Mouse (Mus musculus): ENCODE measurements around the gene Mfsd14a.
"Not testable (repeated sequence)": the region's sequence is repeated elsewhere in the genome, so short reads cannot be mapped to it uniquely, and the experiment has no call there.

Gene Mfsd14a

DNA sequence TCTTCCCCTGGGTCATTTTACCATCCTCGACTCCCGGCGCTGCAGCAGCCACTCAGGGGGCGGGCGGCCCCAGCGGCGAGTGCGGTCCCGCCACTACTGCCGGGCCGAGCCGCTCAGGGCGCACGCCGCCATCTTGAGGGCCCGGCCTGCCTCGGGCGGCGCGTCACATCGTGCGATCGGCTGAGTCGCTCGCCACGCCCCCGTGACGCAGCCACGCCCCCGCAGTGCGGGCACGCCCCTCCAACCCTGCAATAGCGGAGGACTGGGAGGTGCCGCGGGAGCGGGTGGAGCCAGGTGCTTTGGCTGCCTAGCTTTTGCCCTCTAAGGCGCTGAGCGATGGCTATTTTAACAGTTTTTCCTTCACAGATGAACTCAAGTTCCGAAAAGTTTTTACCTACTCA lies at the start of gene Mfsd14a:
TSS of gene Mfsd14a (minus strand) at position 215 of the 401 bp plus-strand sequence.
- peak; percentile 100 for DNase-seq (ENCODE audit: low spot score in 2 of 2)

DNA sequence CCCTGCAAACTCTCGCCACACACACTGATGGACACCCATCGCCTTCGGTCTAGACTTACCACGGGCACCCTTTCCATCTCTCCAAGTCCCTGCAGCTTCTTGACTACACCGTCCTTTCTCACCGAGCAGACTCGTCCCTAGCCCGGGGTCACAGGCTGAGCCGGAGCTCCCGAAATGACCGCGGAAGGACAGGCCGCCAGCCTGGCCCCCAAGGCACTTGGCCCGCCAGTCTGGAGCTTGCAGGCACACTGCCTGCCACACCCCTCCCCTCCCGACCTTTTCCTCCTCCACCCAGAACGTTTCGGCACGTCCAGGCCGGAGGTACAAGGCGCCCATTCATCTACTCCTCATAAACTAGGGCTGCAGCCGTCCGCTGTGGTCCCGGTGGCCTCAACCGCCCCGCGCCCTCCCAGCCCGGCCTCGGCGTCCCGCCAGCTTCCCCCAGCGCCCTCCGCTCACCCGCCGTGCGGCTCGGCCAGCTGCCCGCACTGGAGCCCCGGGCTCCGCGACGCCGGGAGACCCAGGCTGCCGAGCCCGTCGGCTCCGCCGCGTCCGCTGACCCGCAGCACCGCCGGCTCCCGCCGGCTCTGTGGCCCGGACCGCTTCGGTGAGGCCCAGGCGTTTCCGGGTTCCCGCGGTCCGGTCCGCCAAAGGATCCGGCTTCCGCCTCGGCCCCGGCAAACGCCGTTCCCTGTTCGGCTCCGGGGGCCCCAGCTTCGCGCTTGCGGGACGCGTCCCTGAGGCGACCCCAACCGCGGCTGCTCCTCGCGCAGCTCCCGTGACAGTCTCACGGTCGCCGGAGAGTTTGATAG lies 49.4 kb upstream of the Mfsd14a start:
- peak; percentile 79 to 93 for DNase-seq (ENCODE audit: low spot score in 2 of 2)

DNA sequence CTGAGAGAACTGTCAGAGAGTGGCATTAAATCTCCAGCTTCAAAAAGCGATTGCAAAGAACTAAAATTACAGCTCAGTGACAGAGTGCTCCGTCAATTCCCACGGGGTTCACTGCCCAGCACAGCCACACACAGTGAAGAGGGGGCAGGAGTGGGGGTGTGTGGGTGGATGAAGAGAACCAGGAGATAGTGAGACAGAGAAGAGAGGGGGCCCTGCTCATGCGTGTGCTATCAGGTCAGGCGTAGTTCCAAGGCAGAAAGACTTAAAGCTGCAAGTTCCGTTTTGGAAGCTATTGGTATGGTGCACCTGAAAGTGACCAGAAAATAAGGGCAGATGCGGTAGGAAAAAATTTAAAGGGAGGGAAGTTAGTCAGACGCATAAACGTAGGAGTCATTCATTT lies 48.5 kb upstream of the Mfsd14a start:
- DNase-seq (ENCODE audit: low spot score in 2 of 2) = no peak

DNA sequence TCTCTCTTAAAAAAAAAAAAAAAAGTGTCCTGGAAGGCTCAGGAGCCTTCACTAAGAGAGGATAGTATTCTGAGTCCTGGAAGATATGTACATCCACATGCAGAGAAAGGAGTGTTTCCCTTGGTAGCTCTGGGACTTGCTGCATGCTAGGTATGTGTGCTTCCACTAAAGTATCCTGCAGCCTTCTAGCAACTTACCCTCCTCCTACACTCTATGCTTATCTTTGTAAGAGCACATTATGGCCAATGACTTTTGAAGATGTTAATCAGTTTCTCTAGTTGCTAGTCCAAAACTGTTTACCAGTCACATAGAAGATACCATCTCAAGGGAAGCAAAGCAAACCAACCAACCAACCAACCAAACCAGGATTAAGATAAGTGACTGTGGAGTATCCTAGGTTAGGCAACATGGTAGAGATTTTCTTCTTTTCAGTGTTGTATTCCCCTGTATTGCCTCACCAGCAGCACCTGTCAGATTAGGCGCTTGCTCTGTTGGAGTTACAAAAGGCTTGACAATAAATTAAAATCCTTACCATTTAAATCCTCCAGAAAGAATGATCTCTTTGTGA lies 43.2 kb upstream of the Mfsd14a start:
- no peak for DNase-seq (ENCODE audit: low spot score in 2 of 2)

DNA sequence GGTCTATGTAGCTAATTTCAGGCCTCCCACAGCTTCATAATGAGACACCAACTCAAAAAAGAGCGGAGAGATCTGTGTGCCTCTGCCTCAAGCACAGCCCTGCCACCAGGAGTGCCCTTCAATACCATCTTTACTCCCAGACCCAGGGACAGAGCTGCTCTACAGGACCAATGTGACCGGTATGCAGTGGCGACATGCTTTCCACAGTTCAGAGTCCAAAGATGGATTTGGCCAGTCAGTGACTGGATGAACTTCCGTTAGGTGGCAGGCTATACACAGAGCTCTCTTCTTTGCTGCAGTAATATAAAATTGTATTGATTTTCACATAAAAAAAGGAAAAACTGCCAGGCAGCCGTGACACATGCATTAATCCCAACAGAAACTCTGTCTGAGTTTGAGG lies 41.4 kb upstream of the Mfsd14a start:
- DNase-seq (ENCODE audit: low spot score in 2 of 2) = no peak

DNA sequence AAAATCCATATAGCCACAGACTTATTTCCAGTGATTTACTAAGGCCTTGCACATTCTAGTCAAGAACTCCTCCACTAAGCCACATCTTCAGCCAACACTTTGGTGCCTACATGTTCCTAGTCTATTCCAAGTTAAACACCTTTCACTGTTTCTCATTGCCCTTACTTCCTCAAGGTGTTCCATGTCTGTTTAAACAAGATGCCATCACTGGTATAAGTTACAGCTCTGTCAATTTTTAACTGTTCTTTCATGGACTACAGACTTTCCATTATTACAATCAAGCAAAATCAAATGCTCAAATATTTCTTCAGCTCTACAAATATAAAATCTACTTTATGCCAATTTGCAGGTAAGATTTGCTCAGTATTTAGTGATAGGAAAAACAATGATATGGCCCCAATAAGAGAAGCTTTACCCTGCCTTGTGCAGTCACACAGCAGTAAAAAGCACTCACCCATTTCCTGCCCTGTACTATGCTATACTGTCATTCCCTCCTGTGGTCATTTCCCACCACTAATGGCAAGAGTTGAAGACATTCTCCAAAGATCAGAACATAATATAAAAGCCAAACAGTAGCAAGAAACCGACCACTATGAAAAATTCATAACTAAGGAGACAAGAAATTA lies 40.3 kb upstream of the Mfsd14a start:
- no peak for DNase-seq (ENCODE audit: low spot score in 2 of 2)

DNA sequence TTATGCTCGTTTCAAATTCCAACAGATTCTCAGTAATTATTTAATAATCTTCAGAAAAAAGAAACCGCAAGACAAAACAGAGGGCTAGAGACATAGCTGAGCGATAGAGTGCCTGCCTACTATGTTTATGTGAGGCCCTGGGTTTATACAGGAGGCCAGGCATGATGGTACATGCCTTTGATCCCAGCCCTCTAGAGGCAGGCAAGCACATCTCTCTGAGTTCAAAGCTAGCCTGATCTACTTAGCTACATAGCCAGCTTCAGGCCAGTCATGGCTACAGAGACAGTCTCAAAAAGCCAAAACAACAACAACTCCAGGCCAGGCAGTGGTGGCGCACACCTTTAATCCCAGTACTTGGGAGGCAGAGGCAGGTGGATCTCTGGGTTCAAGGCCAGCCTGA lies 39.1 kb upstream of the Mfsd14a start:
- no peak for DNase-seq (ENCODE audit: low spot score in 2 of 2)

DNA sequence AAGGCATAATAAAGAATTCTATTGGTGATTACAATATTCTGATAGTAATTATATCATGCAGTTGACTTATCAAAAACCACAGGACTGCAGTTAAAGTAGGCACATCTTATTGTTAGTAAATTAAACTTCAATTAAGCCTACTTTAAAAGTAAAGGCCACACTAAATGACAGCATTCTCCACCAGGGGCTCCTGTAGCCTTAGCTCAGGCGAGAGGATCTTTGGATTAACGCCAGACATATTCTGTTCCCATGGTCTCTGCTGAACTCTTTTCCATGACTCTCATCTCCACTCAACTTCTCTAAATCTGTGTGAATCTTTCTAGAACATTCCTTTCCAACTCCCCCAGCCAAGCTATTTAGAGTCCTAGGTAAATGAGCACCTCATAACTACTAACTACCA lies 36.3 kb upstream of the Mfsd14a start:
- no peak for DNase-seq (ENCODE audit: low spot score in 2 of 2)

DNA sequence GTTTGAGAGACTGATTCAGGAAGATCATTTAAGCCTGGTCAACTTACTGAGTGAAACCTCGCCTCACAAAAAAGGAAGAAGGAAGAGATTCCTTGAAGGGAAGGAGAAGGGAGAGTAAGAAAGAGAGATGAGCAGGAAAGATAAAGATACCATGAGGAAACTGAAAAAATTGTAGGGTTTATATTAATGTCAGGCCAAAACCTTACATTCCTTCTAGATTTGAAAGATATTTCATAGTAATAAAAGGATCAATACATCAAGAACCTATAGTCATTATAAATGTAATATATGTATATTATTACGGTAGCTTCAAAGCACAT lies 33.1 kb upstream of the Mfsd14a start:
- no peak for DNase-seq (ENCODE audit: low spot score in 2 of 2)

DNA sequence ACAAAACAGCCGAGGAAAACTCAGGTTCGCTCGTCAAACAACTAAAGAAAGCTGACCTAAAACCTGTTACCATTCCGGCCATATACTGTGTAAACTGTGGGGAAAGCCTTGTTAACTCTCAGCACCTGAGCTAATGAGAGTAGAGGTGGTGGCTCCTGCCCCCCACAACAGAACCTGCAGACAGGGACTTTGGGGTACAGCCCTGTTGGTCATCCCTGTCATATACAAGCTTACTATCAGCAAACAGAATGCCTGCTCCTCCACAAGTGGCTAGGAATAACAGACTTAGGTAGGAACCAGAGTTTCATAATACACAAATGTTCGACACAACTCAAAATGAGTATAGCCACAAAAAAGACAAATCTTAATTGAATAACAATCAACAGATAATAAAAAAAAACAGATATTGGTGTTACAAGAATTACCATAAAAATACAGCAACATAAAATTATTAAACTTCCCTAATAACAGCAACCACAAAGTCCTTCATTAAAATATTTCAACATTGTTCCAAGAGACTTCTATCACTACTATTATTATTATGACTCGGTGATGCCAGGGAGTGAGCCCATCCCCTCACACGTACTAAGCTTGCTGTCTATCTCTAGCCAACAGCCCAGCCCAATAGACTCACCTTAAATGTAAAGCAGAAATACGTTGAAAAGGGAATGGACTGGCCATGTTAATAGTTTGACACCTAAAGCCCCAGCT lies 32.6 kb upstream of the Mfsd14a start:
- no peak for DNase-seq (ENCODE audit: low spot score in 2 of 2)

DNA sequence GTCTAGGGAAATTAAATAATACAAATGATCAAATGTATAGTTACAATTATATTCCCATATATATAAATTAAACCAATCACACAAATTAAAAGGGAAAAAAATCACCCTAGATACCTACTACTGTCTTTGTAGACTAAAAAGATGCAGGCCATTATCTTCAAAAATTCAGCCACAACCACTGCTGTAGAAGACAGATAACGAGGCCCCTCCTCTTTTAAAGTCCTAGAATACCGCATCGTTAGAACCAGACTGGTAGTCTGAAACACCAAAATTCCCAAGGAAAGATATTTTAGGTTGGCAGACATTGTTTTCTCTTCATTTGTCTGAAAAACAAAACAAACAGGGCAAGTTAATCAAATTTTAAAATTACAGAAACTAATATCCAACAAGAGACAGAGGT lies 31.8 kb upstream of the Mfsd14a start:
- peak in 1 of 2 experiments; percentile 28 for DNase-seq (ENCODE audit: low spot score in 2 of 2)

DNA sequence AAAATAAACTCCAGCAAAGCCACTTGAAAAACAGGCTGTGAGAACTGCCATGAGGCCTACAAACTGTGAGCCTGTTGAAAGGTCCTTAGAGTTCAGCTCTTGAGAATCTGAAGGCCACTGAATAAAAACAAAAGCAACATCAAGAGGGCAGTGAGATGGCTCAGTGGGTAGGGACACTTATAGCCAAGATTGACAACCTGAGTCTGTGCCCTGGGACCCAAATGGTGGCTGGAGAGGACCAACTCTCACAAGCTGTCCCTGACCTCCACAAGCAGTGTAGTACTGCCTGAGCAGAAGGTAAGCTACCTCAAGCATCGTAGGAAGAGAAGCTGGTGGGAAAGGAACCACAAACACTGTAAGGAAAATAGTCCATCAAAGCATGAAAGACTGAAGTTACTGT lies 18.7 kb upstream of the Mfsd14a start, which contains the start of gene Gm43191:
TSS of gene Gm43191 (minus strand) at position 101 of the 400 bp plus-strand sequence.
- no peak for DNase-seq (ENCODE audit: low spot score in 2 of 2)

DNA sequence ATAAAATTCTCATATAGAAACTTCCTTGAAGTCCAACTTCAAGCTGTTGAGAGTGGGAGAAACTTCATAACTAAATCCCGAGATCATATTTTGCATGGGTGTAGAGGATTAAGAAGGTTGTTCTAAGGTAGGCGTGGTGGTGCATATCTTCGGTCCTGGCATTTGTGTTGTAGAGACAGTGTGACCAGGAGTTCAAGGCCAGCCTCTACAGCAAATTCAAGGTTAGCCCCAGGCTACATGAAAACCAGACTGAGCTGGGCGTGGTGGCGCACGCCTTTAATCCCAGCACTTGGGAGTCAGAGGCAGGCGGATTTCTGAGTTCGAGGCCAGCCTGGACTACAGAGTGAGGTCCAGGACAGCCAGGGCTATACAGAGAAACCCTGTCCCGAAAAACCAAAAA lies 1.8 kb upstream of the Mfsd14a start:
- not testable (repeated sequence) for DNase-seq (ENCODE audit: low spot score in 2 of 2)

DNA sequence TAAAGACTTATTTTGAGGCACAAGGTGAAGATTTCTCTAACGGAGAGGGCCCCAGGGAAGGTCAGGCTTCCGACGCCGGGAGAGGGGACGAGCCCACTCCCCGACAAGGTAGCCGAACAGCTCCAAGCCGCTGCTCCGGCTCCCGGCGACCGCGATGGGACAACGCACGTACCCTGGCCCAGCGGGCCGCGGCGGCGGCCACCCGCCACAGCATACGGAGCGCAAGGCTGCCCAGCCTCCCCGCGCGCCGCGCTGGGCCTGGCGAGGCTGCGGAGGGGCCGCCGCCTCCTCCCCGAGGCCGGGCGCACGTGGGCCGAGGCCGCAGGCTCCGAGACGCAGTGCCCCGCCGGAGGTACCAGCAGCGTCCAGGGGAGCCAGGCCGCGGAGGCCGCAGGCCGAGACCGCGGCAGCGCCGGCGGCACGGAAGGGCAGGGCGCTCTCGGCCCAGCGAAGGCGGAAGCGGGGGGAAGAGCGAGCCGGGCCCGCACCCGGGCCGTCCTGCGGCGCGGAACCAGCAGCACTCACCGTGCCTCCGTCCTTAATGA lies 535 bp downstream of the Mfsd14a start:
- DNase-seq (ENCODE audit: low spot score in 2 of 2) = no peak

DNA sequence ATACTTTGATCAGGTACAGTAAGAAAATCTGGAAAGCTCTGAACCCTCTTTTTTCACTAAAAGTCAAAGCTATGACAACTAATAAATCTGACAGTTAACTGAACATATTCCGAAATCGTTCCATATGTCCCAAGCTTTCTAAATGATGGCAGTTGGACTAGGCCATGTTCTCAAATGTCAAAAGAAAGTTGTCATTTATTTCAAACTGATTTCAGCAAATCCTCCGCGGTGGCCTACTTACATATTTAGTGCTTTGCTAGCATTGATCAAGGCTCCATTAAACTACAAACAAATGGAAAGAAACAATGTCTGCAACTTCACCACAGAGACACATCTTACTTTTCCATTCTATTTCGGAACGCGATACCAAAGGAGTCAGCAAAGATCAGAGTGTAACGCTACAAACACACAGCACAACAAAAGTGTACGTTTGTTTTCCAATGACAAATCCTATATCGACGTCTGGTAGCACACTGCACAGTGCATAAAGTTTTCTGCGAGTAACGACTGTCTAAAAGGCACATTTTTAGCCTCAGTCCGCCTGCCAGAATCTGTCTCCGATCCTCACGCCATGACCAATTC lies 1.1 kb downstream of the Mfsd14a start:
- DNase-seq (ENCODE audit: low spot score in 2 of 2) = no peak

DNA sequence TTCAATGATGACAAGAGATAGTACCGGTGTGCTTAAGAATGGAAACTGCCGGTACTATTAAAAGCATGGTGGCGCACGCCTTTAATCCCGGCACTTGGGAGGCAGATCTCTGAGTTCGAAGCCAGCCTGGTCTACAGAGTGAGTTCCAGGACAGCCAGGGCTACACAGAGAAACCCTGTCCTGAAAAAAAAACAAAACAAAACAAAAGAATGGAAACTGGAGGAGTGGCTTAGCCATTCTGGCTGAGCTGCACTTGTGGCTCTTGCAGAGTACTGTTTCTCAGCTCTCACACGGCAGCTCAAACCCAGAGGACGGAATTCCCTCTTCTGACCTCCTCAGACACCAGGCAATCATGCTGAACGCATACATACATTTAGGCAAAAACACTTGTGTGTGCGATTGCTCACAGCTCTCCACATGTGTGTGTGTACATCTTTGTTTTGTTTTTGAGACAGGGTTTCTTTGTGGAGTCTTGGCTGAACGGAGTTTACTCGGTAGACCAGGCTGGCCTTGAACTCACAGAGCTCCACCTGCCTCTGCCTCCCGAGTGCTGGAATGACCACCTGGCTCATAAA lies 2.5 kb downstream of the Mfsd14a start:
- DNase-seq (ENCODE audit: low spot score in 2 of 2) = no peak

DNA sequence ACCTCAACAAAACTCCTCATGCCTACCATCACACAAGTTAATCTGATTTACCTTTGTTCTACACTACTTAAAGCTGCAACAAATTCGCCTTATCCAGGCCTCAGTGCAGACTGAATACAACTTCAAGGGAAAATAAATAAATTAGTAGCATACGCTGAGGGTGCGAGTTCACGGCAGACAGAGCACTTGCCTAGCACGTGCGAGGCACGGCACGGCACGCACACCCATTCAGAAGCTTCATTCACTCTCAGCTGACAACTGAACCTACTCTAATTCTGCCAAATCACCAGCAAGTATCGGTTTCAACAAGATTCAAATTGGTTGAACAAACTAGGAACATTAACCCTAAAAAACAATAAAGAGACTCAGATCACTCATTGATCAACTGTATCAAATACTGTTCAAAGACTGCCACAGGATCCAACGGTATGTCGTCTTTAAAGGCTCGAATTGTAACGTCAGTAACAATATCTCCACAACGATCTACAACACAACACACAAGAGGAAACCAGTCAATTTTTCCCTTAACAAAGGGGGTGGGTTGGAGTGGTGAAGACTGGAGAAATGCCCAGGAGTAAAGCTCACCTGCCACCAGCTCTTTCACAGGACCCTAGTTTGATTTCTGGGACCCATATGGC lies 3.4 kb downstream of the Mfsd14a start:
- no peak for DNase-seq (ENCODE audit: low spot score in 2 of 2)

DNA sequence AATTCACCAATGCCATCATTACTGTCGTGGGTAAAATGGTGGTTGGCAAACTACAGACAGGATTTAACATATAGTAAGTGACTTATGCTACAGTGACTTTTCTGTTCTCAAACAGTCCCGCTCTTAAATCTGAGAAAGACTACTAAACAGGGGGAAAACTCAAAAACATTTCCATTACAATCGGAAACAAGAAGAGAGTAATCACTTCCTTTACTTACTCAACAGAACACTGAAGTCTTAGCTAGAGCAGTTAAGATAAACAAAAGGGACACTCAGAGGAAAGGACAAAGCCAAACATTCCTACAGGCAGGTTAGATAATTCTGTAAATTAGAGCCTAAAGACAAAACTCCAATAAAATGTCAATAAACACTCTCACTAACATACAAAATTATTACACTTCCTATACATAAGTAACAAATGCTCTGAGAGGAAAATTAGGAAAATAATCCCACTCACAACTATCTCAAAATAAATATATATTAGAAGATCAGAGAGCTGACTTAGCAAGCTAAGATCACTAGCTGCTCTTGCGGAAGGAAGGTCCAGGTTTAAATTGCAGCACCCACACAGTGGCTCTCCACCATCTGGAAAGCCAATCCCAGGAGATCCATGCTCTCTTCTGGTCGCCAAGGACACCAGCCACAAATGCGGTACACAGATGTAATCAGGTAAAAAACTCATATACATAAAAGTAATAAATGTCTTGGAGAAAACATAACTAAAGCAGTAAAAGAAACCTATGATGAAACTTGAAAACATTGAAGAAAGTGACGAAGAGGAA lies 6.1 kb downstream of the Mfsd14a start:
- DNase-seq (ENCODE audit: low spot score in 2 of 2) = no peak

DNA sequence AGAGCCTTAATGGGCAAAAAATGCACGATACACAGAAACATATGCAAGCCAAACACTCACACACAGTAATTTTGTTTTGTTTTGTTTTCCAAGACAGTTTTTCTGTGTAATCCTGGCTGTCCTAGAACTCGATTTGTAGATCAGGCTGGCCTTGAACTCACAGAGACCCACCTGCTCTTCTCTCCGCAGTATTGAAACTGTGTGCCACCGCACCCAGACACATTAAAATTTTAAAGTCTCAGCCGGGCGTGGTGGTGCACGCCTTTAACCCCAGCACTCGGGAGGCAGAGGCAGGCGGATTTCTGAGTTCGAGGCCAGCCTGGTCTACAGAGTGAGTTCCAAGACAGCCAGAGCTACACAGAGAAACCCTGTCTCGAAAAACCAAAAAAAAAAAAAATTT lies 8.4 kb downstream of the Mfsd14a start:
- not testable (repeated sequence) for DNase-seq (ENCODE audit: low spot score in 2 of 2)

DNA sequence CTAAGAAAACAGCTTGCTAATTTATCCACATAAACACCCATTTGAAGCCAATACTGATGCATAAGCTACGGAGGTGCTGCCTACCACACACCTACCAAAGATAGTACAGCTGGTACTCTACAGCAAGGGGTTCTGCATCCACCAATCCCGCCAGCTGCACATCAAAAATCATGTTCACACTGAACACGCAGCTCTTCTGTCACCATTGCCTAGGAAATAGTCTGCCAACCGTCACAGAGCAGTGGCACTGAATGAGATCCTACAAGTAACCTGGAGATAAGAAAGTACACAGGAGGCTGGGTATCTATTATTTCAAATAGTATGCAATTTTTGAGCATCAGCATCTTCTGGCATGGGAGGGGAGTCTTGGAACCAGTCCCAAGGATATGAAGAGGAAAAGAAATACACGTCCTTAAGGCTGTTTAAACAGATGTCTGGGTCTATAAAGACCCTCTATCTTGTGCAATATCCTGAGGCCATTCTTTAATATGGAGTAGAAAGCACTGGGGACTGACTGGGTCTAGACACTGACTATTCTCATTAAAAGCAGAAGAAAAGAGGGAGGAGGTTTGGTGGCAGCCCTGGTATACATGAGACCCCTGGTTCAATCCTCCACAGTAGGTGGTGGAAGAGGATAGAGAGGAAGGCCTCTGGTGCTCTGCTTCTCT lies 9.1 kb downstream of the Mfsd14a start:
- DNase-seq (ENCODE audit: low spot score in 2 of 2) = no peak

Data from spleen, postnatal 4 days (tissue).